Mouse (Mus musculus) large intestine, adult 2 months (tissue): ENCODE measurements around the gene Olfr308. TPM values are rescaled to one million over a fixed set of nuclear protein-coding genes. Genes with fewer than 3 reads are reported as not detected.
"Not testable (repeated sequence)": the region's sequence is repeated elsewhere in the genome, so short reads cannot be mapped to it uniquely, and the experiment has no call there.

ENCODE experiments used
- DNase-seq: peaks from one replicate; pipeline ENCODE4 v3.0.0-alpha.2; 2012; ENCODE audit warnings: low read depth, low spot score
- WGBS: fragments of 180-500 bp; shearing (Covaris S2); methylation state at CpG from one replicate; pipeline ENCODE4 v1.1.7; 2018; 5-methylcytosine and 5-hydroxymethylcytosine counted together
- polyA plus RNA-seq: library from polyadenylated mRNA; depleted of rRNA; stranded (reverse); fragments of >200 nt; gene quantifications from 2 replicates; pipeline ENCODE4 v1.2.3, GENCODE M21; 2012; rRNA removed

The Olfr308 gene
- polyA plus RNA-seq = not detected in 2 replicates

DNA sequence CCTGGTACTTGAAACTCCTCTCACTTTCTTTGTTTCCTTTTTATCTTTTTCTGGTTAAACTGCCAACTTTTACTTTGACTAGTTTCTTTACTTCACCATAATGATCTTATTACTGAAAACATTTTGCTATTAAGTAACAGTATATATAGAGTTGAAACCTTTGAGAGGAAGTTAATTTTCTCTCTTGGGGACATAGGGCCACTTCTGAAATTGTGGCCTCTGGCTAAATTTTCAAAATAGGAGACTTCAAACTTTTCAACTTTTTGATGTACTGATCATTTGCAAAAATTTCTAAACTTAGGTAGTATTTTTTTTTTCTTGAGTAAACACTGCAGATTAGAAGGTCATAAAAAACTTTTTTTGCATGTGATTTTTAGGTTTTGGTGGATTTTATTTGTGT lies at the start of gene Olfr308:
Gene Olfr308 (minus strand): TSS at position 101 of the 400 bp plus-strand sequence.
- DNase-seq = no peak

- no peak for DNase-seq
- 82% methylated on average over 1 of the region's 1 CpGs for WGBS
Measured at GRCm38 (mm10) chr7:86366828-86367227, 41.4 kb upstream of the Olfr308 start, which contains the start of gene Olfr305. Gene Olfr305, minus strand, starts transcription at chr7:86366928.

DNA sequence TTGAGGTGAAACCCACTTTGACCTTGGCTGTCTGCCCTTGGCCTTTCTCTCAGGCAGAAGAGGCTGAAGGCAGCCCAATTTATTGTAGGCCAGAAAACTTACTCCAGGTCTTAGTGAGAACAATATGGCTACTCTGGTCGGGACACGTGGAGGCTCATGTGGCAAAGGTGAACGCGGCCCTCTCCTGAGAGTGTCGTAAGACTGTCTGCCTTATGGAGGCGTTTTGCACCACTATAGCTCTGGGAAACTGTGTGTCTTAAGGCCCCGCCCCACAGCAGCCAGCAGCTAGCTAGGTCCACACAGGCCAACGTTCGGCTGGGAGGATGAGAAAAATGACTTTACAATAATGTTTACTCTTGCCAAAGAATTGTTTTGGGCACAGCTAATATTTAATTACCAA lies 20.9 kb upstream of the Olfr308 start:
- WGBS = 82% methylated on average over 9 of the region's 9 CpGs
- DNase-seq = not testable (repeated sequence)

- no peak for DNase-seq
- WGBS = 67% methylated on average over 3 of the region's 3 CpGs
Measured at GRCm38 (mm10) chr7:86344253-86344652, 18.8 kb upstream of the Olfr308 start.

GRCm38 (mm10) chr7:86342881-86343565 lies 17.6 kb upstream of the Olfr308 start:
- 56% methylated on average over 14 of the region's 14 CpGs for WGBS
- DNase-seq = no peak

GRCm38 (mm10) chr7:86337486-86337885 lies 12.1 kb upstream of the Olfr308 start, which contains the start of gene Olfr307:
Gene Olfr307, minus strand, starts transcription at chr7:86337586.
- no peak for DNase-seq
- 61% methylated on average over 1 of the region's 1 CpGs for WGBS

- DNase-seq = no peak
- WGBS = 83% methylated on average over 2 of the region's 2 CpGs
Measured at GRCm38 (mm10) chr7:86321323-86321722, 4.1 kb downstream of the Olfr308 start.

DNA sequence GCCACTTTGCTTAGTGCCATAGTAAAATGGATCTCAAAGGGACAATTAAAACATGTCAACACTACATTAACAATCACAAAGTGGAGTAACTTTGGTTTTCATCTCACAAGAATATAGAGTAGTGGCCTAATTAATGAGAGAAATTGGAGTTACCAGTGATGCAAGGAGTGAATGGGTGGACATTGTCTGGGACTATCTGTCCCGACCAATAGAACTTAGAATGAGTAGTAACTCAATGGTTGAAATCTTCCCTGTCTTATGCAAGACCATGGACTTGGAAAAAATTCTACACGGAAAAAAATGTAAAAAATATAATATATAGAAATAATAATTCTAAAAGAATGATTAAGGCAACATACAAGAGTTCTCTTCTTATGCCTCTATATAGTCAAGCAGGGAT lies 11.8 kb downstream of the Olfr308 start, which contains the start of gene Olfr309:
Gene Olfr309 (minus strand): TSS at position 101 of the 400 bp plus-strand sequence.
- no peak for DNase-seq
- WGBS = 71% methylated on average over 2 of the region's 2 CpGs

DNA sequence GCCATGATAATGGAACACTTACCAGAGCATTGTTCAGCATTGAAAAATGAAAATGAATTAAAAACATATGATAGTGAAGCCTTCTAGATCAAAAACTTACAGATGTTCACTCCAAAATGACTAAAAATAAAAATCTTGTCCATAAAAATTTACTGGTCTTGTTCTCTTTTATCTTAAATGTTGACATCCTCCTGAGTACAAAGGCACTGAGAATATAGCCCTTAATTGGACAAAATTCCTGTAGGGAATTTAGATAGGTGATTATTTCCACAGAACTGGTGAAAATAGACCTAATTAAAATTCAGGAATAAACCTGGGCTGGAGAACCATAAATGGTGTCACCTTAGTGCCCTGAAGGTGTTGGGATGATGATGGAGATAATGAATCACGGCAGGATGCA lies 48.4 kb downstream of the Olfr308 start, which contains the start of gene Olfr310:
Gene Olfr310 (minus strand): TSS at position 101 of the 400 bp plus-strand sequence.
- no peak for DNase-seq
- WGBS = 74% methylated on average over 1 of the region's 1 CpGs

Other genes with a start within 250 kb of the Olfr308 start
- gene Vmn2r75, start 153.9 kb downstream of the Olfr308 start, polyA plus RNA-seq = not detected in 2 replicates
- not detected in 2 replicates for gene Vmn2r76, start 79.3 kb downstream of the Olfr308 start, polyA plus RNA-seq
- gene Olfr310, start 48.5 kb downstream of the Olfr308 start, polyA plus RNA-seq = not detected in 2 replicates
- gene Olfr309, start 11.9 kb downstream of the Olfr308 start, polyA plus RNA-seq = not detected in 2 replicates
- gene Olfr307, start 12.0 kb upstream of the Olfr308 start, polyA plus RNA-seq = not detected in 2 replicates
- gene Olfr305, start 41.3 kb upstream of the Olfr308 start, polyA plus RNA-seq = not detected in 2 replicates
- gene Olfr304, start 61.0 kb upstream of the Olfr308 start, polyA plus RNA-seq = not detected in 2 replicates
- not detected in 2 replicates for gene Olfr303, start 72.2 kb upstream of the Olfr308 start, polyA plus RNA-seq
- not detected in 2 replicates for gene Olfr301, start 78.2 kb upstream of the Olfr308 start, polyA plus RNA-seq
- not detected in 2 replicates for gene Olfr299, start 134.3 kb upstream of the Olfr308 start, polyA plus RNA-seq
- gene Olfr298, start 166.9 kb upstream of the Olfr308 start, polyA plus RNA-seq = not detected in 2 replicates
- not detected in 2 replicates for gene Olfr297, start 194.3 kb upstream of the Olfr308 start, polyA plus RNA-seq